Mouse (Mus musculus): ENCODE data around the gene Fam71a. TPM values are rescaled to one million over a fixed set of nuclear protein-coding genes. Genes with fewer than 3 reads are reported as not detected.
A peak's percentile ranks its signal among the peaks of the same experiment; 100 is the strongest.

Gene Fam71a
- polyA plus RNA-seq, 1 experiment from 2014 or later: not detected

- H3K4me1 ChIP-seq (ENCODE audit: control insufficient read depth, insufficient read depth, low read length): no peaks in the 10 kb centered on the region
- no peak overlapping the region for H3K4me2 ChIP-seq (ENCODE audit: low read depth, low read length)
- no peak overlapping the region for H3K4me3 ChIP-seq (ENCODE audit: low read depth, low read length)
- H3K9me3 ChIP-seq (ENCODE audit: control insufficient read depth, low read length): no peaks in the 10 kb centered on the region
- H3K27me3 ChIP-seq (replicated peaks; ENCODE audit: control insufficient read depth, insufficient read depth, low read length): no peaks in the 10 kb centered on the region; the same call in 1 of the 2 replicates
- DNase-seq (ENCODE audit: low spot score): no peak
- no peak for ATAC-seq (ENCODE audit: low read depth)
- WGBS: 91% methylated on average over 6 of the region's 6 CpGs
- no peaks in the 10 kb centered on the region for H3K36me3 ChIP-seq (ENCODE audit: control insufficient read depth, insufficient read depth, low read length)
- H3K9ac ChIP-seq (ENCODE audit: low read depth, low read length): no peak overlapping the region
- H3K27ac ChIP-seq (replicated peaks; ENCODE audit: low read depth, low read length): no peak overlapping the region
These were observed 31.4 kb upstream of the Fam71a start for GRCm38 (mm10) chr1:191196016-191196415.

GRCm38 (mm10) chr1:191193657-191194424 lies 29.2 kb upstream of the Fam71a start:
- H3K4me2 ChIP-seq (ENCODE audit: low read depth, low read length): no peak overlapping the region
- ATAC-seq (ENCODE audit: low read depth) (peak; percentile 38; the same call in 1 of the 2 replicates), DNase-seq (ENCODE audit: low spot score) (peak; percentile 51)
- WGBS: 41% methylated on average over 14 of the region's 14 CpGs
- no peak overlapping the region for H3K9ac ChIP-seq (ENCODE audit: low read depth, low read length)
- H3K9me3 ChIP-seq (ENCODE audit: control insufficient read depth, low read length): no peaks in the 10 kb centered on the region
- H3K4me1 ChIP-seq (ENCODE audit: control insufficient read depth, insufficient read depth, low read length): no peaks in the 10 kb centered on the region
- no peak overlapping the region for H3K4me3 ChIP-seq (ENCODE audit: low read depth, low read length)
- H3K36me3 ChIP-seq (ENCODE audit: control insufficient read depth, insufficient read depth, low read length): no peaks in the 10 kb centered on the region
- no peaks in the 10 kb centered on the region; the same call in 1 of the 2 replicates for H3K27me3 ChIP-seq (replicated peaks; ENCODE audit: control insufficient read depth, insufficient read depth, low read length)
- H3K27ac ChIP-seq (replicated peaks; ENCODE audit: low read depth, low read length): no peak overlapping the region

- no peak for ATAC-seq (ENCODE audit: low read depth)
- Histone ChIP-seq H3K4me2 (ENCODE audit: low read depth, low read length) (no peak overlapping the region), H3K36me3 (ENCODE audit: control insufficient read depth, insufficient read depth, low read length) (no peaks in the 10 kb centered on the region), H3K4me1 (ENCODE audit: control insufficient read depth, insufficient read depth, low read length) (no peaks in the 10 kb centered on the region), H3K9me3 (ENCODE audit: control insufficient read depth, low read length) (no peaks in the 10 kb centered on the region), H3K4me3 (ENCODE audit: low read depth, low read length) (no peak overlapping the region), H3K27ac (replicated peaks; ENCODE audit: low read depth, low read length) (no peak overlapping the region), H3K27me3 (replicated peaks; ENCODE audit: control insufficient read depth, insufficient read depth, low read length) (peaks cover 5% of the 10 kb centered on the region), H3K9ac (ENCODE audit: low read depth, low read length) (no peak overlapping the region)
- WGBS: 79% methylated on average over 6 of the region's 6 CpGs
- no peak for DNase-seq (ENCODE audit: low spot score)
These were observed 28.1 kb upstream of the Fam71a start for GRCm38 (mm10) chr1:191192751-191193150.

- Histone ChIP-seq H3K9ac (ENCODE audit: low read depth, low read length) (no peak overlapping the region), H3K4me1 (ENCODE audit: control insufficient read depth, insufficient read depth, low read length) (no peaks in the 10 kb centered on the region), H3K9me3 (ENCODE audit: control insufficient read depth, low read length) (no peaks in the 10 kb centered on the region), H3K4me2 (ENCODE audit: low read depth, low read length) (no peak overlapping the region), H3K27ac (replicated peaks; ENCODE audit: low read depth, low read length) (no peak overlapping the region), H3K27me3 (replicated peaks; ENCODE audit: control insufficient read depth, insufficient read depth, low read length) (peaks cover 8% of the 10 kb centered on the region), H3K4me3 (ENCODE audit: low read depth, low read length) (no peak overlapping the region), H3K36me3 (ENCODE audit: control insufficient read depth, insufficient read depth, low read length) (no peaks in the 10 kb centered on the region)
- ATAC-seq (ENCODE audit: low read depth) (peak; percentile 63; the same call in 1 of the 2 replicates), DNase-seq (ENCODE audit: low spot score) (peak; percentile 76)
- 40% methylated on average over 6 of the region's 6 CpGs for WGBS
These were observed 27.6 kb upstream of the Fam71a start for GRCm38 (mm10) chr1:191192213-191192612.

- H3K4me3 ChIP-seq (ENCODE audit: low read depth, low read length): no peak overlapping the region
- H3K9ac ChIP-seq (ENCODE audit: low read depth, low read length): no peak overlapping the region
- H3K9me3 ChIP-seq (ENCODE audit: control insufficient read depth, low read length): no peaks in the 10 kb centered on the region
- H3K27me3 ChIP-seq (replicated peaks; ENCODE audit: control insufficient read depth, insufficient read depth, low read length): peaks cover 32% of the 10 kb centered on the region
- H3K4me2 ChIP-seq (ENCODE audit: low read depth, low read length): no peak overlapping the region
- no peak overlapping the region for H3K27ac ChIP-seq (replicated peaks; ENCODE audit: low read depth, low read length)
- H3K36me3 ChIP-seq (ENCODE audit: control insufficient read depth, insufficient read depth, low read length): no peaks in the 10 kb centered on the region
- 43% methylated on average over 6 of the region's 6 CpGs for WGBS
- no peak for DNase-seq (ENCODE audit: low spot score)
- ATAC-seq (ENCODE audit: low read depth): no peak
- peaks cover 11% of the 10 kb centered on the region for H3K4me1 ChIP-seq (ENCODE audit: control insufficient read depth, insufficient read depth, low read length)
These were observed 25.2 kb upstream of the Fam71a start for GRCm38 (mm10) chr1:191189671-191190372.

- H3K27me3 ChIP-seq (replicated peaks; ENCODE audit: control insufficient read depth, insufficient read depth, low read length): peaks cover 51% of the 10 kb centered on the region
- H3K27ac ChIP-seq (replicated peaks; ENCODE audit: low read depth, low read length): no peak overlapping the region
- H3K4me2 ChIP-seq (ENCODE audit: low read depth, low read length): peak overlapping the region; percentile 100
These were observed 21.8 kb upstream of the Fam71a start for GRCm38 (mm10) chr1:191186386-191186770.

GRCm38 (mm10) chr1:191185761-191186385 lies 21.3 kb upstream of the Fam71a start:
- under 1% methylated on average over 16 of the region's 16 CpGs for WGBS
- no peaks in the 10 kb centered on the region for H3K9me3 ChIP-seq (ENCODE audit: control insufficient read depth, low read length)
- H3K9ac ChIP-seq (ENCODE audit: low read depth, low read length): peak overlapping the region; percentile 11; the same call in 1 of the 2 replicates
- no peak for ATAC-seq (ENCODE audit: low read depth)
- H3K4me1 ChIP-seq (ENCODE audit: control insufficient read depth, insufficient read depth, low read length): peaks cover 25% of the 10 kb centered on the region
- H3K4me3 ChIP-seq (ENCODE audit: low read depth, low read length): peak overlapping the region; percentile 63
- H3K36me3 ChIP-seq (ENCODE audit: control insufficient read depth, insufficient read depth, low read length): no peaks in the 10 kb centered on the region
- peaks cover 56% of the 10 kb centered on the region for H3K27me3 ChIP-seq (replicated peaks; ENCODE audit: control insufficient read depth, insufficient read depth, low read length)
- no peak overlapping the region for H3K27ac ChIP-seq (replicated peaks; ENCODE audit: low read depth, low read length)
- H3K4me2 ChIP-seq (ENCODE audit: low read depth, low read length): peak overlapping the region; percentile 100
- peak; percentile 43 for DNase-seq (ENCODE audit: low spot score)

More at GRCm38 (mm10) chr1:191186386-191186770, 21.8 kb upstream of the Fam71a start:
- no peaks in the 10 kb centered on the region for H3K9me3 ChIP-seq (ENCODE audit: control insufficient read depth, low read length)
- DNase-seq (ENCODE audit: low spot score) (peak; percentile 51), ATAC-seq (ENCODE audit: low read depth) (no peak)
- H3K9ac ChIP-seq (ENCODE audit: low read depth, low read length): no peak overlapping the region
- H3K4me1 ChIP-seq (ENCODE audit: control insufficient read depth, insufficient read depth, low read length): peaks cover 20% of the 10 kb centered on the region
- no peak overlapping the region for H3K4me3 ChIP-seq (ENCODE audit: low read depth, low read length)
- no peaks in the 10 kb centered on the region for H3K36me3 ChIP-seq (ENCODE audit: control insufficient read depth, insufficient read depth, low read length)
- 10% methylated on average over 7 of the region's 7 CpGs for WGBS

- ATAC-seq (ENCODE audit: low read depth) (no peak), DNase-seq (ENCODE audit: low spot score) (peak; percentile 35)
- 2% methylated on average over 21 of the region's 22 CpGs for WGBS
- H3K9me3 ChIP-seq (ENCODE audit: control insufficient read depth, low read length): no peaks in the 10 kb centered on the region
- H3K27ac ChIP-seq (replicated peaks; ENCODE audit: low read depth, low read length): no peak overlapping the region
- H3K27me3 ChIP-seq (replicated peaks; ENCODE audit: control insufficient read depth, insufficient read depth, low read length): peaks cover 58% of the 10 kb centered on the region
- H3K36me3 ChIP-seq (ENCODE audit: control insufficient read depth, insufficient read depth, low read length): no peaks in the 10 kb centered on the region
- H3K4me3 ChIP-seq (ENCODE audit: low read depth, low read length): peak overlapping the region; percentile 63
- H3K4me1 ChIP-seq (ENCODE audit: control insufficient read depth, insufficient read depth, low read length): peaks cover 25% of the 10 kb centered on the region
- peak overlapping the region; percentile 100 for H3K4me2 ChIP-seq (ENCODE audit: low read depth, low read length)
- peak overlapping the region; percentile 31; the same call in 1 of the 2 replicates for H3K9ac ChIP-seq (ENCODE audit: low read depth, low read length)
These were observed 20.2 kb upstream of the Fam71a start for GRCm38 (mm10) chr1:191184841-191185251.
